Mouse (Mus musculus) megakaryocyte, adult 5-6 weeks (primary cell): ENCODE measurements around the gene Camk2d. TPM values are rescaled to one million over a fixed set of nuclear protein-coding genes. Genes with fewer than 3 reads are reported as not detected.
A peak's percentile ranks its signal among the peaks of the same experiment; 100 is the strongest.

Experiments
- ATAC-seq: 2 replicates; pipeline ENCODE4 v1.8.0; 2016; ENCODE audit warnings: mild to moderate bottlenecking, inconsistent platforms; ENCODE audit not compliant: poor library complexity, severe bottlenecking
- total RNA-seq, 2 experiments: library from RNA; stranded (forward) in 1 of 2; stranded (reverse) in 1 of 2; fragments of 153-499, 151-499 nt in 1 of 2; fragments of 221-1000, 200-1000 nt in 1 of 2; gene quantifications; 2 replicates each; pipeline versions ENCODE4 v1.2.3 to v1.2.4; 2015 to 2017

Camk2d gene
- total RNA-seq, 2 experiments from 2014 or later = 43.7 to 52.0 TPM

DNA sequence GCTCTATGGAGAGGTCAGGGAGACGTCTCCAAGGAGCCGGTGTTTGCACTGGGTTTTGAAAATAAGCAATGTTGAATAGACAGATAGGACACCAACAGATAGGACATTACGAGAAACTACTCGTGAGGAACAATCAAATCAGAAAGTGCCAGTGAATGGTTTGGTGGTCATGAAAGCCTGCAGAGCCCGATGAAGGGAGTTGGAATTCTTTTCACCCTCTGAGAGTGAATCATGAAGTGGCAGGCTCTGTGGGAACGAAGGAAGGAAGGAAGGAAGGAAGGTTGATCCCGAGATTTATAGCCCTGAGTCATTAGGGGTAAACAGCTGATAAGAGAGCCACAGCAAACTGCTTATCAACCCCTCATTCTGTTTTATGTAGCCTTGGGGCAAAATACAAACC is 15.5 kb downstream of the Camk2d start:
- no peak for ATAC-seq

DNA sequence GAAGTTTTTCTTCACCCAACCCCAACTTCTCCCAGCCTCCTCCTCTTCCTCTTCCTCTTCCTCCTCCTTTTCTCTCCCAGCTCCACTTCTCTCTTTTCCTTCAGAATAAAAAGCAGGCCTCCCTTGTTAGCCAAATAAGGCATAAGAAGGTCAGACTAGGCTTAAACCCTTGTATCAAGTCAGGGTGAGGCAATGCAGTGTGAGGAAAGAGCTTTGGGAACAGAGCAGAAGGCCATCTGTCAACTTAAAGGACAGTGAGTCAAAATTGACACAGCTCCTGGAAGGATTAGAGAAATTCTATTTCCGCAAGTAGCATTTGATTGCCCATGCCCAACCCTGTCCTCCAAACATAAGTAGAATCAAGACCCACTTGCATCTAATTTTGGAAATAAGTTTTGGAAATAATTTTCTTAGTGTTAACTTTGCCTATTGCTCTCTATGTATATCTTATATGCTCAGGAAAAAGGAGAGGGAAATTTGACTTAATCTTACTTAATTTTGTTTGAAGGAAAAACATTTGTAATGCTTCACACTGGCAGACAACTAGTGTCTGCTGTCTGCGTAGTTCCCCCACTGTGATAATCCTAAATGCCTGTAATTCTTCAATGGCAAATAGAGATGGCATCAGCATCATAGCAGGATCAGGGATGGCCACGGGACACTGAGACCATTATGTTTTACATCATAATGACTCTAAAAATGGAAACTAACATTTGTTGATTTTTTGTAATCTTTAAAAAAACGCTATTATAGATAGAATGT is 16.8 kb downstream of the Camk2d start:
- peak; percentile 56 for ATAC-seq

DNA sequence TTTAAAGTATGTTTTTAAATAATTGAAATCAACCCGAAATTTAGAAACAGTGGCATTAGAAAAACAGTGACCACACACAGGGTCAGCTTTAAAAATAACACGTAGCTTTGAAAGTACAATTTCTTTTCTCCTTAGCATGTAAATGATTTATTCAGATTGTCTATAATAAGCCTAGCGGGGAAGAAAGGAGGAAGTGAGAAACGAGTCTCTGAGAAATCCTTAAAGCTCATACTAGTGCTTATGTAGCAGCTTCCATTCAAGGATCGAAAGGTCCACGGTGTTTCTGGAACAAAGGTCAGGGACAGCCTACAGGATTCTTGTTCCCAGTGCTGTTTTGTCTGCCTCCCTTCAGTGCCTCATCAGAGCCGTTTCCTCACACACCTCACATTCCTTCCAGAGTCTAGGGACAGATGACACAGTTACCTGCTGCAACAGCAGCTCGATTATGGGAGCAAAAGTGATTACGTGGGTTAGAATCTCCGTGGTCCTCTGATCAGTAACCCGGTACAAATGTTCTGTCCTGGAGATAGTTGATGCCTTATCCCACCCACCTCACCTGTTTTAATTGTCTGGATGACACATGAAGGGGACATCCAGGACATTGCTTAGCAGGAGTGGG is 17.5 kb downstream of the Camk2d start:
- ATAC-seq = peak; percentile 39

DNA sequence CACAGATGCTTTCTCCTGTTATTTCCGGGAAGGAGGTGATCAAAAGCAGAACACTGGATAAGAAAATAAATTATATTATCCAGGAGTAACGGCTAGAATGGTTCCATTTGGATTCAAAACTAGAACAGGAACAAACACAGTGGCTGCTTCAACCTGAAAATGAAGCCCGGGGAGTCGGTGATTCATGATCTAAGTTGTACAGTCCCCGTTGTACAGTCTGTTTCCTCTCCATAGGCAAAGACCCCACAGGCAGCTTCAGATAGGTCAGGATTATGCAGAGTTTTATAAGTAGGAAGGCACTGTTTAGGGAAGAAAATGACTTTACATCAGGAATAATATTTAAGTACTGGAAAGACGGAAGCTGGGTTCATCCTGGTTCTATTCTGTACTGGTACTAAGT is 19.2 kb downstream of the Camk2d start:
- ATAC-seq = no peak

DNA sequence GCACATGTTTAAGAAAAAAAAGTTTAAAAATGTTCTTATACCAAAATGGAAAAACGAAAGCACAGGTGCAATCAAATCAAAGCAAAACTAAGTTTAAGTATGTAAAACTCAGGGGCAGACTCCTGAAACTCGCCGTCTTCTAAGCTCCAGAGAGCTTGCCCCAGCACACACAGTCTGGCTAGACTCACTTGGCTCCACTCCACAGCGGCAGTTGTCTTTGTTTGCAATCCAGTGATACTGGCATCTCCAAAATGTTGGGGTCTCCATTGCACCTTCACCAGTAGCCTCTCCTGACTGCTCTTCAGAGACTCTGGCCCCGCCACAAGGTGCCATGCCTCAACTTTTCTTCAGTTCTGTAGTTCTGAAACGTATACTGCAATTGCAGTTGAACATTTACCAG is 24.1 kb downstream of the Camk2d start:
- no peak for ATAC-seq

DNA sequence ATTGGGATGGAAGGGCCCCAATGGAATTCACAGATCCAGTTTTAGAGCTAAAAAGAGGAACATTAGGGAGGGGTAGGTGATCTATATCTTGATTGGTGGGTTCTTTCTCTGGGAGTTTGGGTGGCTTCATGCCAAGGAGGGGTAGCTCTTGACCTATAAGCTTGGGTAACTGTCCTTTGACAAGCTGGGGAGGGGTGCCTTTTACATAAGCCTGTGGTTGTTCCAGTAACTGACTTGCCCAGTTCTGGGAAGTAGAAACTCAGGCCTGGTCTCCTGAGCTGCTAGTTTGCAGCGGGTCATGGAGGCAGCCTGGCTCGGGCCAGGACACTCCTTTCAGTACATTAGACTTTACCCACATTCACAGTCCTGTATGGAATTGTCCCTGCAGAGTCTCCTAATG is 26.4 kb downstream of the Camk2d start:
- ATAC-seq = peak; percentile 11; the same call in 1 of the 2 replicates

DNA sequence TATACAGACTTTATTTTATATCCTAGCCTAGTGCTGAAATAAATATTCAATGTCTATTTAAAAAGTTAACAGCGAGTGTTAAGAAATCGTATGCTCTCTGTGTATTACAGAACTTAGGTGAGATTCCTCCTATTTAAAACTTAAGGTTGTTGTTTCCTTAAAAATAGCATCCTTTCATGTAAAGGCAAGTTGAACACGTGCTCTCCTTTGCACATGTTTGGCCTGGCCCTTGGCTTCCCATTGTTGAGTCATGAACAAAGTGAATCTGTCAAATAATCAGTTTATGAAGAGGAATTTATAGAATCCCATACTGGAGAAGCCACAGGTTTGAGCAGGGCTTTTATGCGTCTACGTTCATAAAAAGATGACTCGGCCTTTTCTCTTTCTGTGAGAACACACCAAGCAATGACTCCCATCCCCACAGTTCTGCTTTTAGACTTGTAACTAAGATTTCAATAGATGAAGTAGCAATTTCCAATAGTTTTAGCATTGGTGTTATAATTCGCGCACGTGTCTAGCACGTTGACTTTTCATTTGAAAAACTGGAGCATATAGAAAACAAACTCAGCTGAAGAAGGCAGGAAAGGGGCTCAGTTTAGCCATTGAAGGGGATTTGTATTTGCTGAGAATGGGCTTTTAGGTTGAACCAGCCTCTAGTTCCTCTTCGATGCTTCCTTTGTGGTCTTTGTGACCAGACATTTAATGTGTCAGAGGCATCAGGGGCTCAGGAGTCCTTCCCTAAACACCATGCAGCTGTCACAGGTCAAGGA is 29.1 kb downstream of the Camk2d start:
- peak; percentile 66 for ATAC-seq

DNA sequence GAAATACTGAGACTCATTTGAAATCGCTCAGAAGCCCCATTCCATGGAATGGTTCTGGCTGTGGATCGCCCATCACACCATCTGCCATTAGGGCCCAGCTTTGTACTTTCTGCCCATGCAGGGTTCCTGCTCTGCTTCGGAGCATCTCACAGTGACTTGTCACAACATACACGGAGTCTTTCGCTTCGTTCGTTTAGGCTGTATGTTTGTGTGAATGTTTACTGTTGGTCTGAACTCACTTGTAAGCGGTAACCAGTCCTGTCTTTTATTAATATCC is 29.6 kb downstream of the Camk2d start:
- ATAC-seq = no peak

DNA sequence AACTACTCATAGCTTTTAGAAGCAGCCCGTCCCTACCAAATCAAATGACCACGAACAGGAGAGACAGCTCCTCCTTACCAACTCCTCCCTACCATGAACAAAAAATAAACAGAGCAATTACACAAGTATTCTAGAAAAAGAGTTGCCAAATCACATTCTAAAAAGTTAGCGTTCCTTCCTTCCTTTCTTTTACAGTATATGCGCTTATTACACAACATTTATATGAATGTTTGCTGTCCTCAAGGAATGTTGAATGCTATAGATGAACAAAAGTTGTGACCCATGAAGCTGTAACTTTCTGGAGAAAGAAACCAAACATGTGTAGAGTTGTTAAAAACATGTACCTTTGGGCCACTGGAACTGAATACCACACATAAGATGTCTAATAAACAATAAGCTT is 31.9 kb downstream of the Camk2d start:
- ATAC-seq = no peak

DNA sequence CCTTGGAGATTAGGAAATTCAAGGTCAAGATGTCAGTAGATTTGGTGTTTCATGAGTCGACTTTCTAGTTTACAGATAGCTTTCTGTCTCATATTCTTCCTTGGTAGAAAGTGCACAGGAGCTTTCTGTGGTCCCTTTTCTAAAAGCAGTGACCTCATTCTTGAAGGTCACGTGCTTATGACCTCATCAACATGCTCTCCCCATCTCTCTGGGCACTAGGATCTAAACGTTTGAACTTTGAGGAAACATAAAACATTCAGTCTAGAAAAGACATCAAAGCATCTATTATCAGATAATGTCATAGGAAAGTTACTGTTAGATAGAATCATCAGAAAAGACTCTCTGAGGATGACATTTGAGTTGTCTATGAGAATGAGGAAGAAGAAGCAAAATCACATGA is 32.3 kb downstream of the Camk2d start:
- ATAC-seq = peak; percentile 12; the same call in 1 of the 2 replicates

DNA sequence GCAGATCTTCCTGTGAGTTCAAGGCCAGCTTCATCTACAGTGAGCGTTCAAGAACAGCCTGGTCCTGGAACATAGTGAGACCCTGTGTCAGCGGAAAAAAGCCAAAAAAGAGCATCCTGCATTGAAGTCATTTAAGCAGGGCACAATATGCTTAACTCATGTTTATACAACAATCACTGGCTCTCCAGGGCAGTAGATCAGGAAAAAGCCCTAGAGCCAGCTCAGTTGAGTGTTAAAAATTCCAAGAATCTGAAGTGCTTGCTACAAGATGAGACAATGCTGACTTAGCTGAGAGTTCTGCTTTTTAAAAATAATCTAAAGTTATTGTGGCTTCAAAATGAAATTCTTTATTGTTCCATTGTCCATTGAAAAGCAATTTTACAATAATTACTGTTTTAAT is 32.9 kb downstream of the Camk2d start:
- ATAC-seq = no peak

DNA sequence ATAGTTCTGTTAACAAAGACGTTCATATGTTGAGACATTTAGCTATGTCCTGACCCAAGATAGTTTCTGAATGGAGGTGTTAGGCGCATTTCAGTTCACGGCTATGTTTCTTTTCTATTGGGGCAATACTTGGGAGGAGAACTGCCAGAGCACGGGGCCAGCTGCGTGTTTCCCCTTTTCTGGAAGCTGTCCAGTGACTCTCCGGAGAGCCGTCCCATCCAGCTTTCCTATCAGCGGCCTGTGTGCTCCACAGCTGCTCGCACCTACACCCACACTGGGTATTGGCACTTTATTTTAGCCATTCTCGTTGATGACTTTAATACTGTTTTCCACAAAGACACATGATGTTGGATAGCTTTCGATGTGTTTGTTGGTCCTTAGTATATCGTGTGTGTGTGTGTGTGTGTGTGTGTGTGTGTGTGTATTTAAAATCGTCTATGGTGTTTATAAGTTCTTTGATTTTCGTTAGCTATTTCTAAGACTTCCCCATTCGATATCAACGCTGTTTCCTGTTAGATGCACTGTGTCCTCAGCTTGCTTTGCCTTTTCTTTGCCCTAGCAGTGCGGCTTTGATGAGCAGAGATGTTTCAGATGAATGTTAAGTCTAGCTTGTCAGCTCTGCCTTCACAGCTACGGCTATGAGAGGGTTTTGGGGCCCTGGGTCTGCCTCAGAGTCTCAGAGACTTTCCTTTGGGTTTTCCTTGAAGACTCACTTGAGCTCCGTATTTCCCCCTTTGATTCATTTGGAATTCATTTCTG is 34.2 kb downstream of the Camk2d start:
- ATAC-seq = peak; percentile 34

DNA sequence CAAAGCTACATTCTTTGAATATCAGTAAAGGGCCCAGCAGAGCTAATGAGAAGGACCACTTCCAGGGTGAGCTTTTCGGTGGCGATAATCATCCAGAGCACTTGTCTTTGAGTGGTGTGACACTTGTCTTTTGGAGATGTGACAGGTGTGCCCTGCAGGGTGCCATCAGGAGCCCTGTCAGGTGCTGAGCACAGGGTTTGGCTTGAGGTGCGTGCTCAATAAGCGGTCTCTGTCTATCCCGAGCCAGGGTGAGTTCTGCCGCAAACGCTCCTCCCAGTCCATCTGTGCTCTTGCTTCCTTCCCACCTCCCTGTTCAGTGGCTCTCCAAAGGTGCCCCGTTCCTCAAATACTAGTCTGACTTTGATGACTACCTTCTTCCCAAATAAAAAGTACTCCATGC is 35.5 kb downstream of the Camk2d start:
- ATAC-seq = no peak

DNA sequence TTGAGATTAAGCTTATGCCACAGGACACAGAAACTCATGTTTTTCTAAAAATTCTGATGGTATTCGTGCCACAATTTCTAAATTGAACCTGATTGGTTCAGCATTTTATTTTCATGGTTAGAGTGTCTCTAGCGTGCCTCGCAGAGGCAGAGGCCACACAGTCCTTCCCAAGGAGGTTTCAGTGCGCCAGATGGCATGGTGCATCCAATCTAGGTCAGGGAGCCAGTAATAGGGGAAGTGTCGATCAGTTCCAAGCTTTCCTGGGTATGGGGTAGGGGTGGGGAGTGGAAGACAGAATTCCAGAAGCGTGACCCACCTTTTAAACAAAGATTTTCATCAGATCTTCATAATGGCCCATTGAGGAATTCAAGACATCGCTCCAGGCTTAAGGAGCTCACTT is 36.5 kb downstream of the Camk2d start:
- ATAC-seq = no peak

DNA sequence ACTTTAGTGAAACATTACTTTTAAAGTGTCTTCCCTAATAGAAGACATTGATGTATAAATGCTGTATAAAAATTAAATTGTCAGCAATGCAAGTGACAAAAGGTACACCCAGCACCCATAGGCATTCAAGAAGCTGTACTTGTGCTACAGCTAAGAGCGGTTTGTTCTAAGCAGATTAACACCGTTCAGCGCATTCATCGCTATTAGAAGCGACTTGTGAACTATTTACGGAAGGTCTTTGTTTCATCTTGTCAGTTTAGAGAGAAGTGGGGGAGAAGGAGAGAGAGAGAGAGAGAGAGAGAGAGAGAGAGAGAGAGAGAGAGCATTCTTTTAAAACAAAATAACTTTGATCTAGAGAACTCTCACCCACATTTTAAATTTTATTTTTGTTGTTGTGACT is 38.1 kb downstream of the Camk2d start:
- ATAC-seq = no peak

DNA sequence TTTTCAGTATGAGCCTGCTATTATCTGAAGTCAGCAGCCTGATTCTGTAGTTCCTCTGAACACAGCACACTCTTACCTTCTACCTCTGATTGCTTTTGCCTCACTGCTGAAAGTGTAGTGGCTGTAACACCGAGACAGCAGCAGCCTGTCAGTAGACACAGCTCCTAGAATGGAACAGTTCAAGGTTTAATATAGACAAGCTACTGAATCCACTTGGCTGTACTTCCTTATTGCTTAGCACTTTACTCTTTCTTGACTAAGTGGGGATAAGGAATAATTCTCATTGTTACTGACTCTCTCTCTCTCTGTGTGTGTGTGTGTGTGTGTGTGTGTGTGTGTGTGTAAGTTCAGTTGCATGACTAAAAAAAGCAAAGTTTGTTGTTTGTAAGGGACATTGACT is 42.2 kb downstream of the Camk2d start:
- ATAC-seq = no peak

DNA sequence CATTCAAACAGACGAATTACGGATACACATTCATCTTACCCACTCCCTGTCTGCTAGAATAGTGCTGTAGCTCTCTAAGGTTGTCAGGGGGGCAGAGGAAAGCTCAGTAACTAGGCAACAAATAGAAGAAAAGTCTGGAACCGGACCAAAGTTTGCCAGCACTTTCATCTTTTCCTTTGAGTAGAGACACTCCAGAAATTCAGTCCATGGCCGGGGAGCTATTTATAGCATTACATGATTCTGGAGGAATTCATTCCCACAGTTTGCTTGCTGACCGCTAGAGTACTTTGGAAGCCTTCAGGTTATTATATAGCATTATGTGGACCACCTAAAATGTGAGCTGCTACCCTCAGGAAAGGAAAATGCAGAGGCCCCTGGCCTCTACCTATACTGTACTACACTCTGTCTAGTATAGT is 43.0 kb downstream of the Camk2d start:
- no peak for ATAC-seq

DNA sequence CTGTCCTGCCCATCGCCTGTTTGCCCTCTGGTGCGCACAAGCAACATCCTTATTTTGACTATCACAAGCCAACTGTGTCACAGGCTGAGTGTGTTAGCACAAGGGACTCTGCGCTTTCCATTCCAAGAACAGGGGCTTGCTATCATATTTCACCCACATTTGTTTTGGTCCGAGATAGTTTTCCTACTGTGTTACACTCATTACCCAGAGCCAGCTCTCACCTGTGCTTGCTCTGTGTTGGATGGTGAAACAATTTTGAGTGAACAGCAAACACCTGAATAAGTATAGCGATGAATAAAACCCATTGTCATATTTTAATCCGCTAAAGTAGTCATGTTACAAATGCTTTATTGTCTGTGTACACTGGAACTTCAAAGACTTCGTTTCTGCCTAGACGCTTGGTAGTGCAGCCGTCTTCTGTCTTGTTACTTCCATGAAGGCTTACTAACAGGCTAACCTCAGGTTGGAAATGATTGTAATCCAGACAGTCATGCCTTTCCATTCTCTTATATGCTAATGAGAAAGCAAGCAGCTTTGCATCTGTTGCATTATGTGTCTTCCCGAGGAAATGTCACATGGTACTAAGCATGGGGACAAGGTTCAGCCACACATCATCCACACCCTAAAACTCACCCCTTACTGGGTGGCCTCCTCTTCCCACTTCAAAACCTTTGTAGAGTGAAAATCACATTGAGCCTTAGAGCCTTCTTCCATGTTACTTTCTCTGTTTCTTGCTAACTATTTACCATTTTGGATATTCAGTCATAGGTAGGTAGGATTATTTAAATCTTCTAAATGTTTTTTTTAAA is 44.5 kb downstream of the Camk2d start:
- no peak for ATAC-seq

DNA sequence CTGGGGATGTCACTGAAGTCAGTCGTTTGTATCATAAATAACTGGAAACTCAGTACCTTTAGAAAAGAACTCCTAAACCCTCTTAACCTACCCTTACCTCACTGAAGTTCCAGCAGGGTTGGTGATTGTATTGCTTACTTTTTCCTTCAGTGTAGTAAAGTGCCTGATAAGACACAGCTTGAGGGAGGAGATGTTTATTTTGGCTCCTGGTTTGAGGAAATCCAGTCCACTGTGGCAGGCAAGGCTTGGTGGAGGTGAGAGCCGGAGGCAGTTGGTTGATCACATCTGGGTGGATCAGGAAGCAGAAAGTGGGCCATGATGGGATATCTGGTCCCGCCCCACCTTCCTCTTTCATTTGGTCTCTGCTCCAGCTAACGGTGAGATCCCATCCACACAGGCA is 45.3 kb downstream of the Camk2d start:
- no peak for ATAC-seq
